Mouse (Mus musculus) liver, embryonic 14.5 days (tissue): ENCODE measurements at regions not wholly inside any gene's neighbourhood (a gene's known extent, or its start where the extent isn't known, plus 50 kb on each side); places are given as distances from the start of the nearest gene placed in this dataset.

Source experiments
- ATAC-seq: fragments of 200-750 bp; cut with Nextera tagmentation; 2 replicates; pipeline ENCODE4 v1.8.0; 2017; ENCODE audit warnings: moderate number of reproducible peaks, mild to moderate bottlenecking, moderate library complexity; ENCODE audit not compliant: insufficient read depth
- DNase-seq, 3 experiments: peaks; one replicate each; pipeline ENCODE4 v3.0.0-alpha.2; 2012 to 2013; ENCODE audit warnings: low read depth in 3 of 3, low spot score in 3 of 3
- H3K27ac ChIP-seq: fragments of 300-500 bp; sonication (generic); 2 replicates; pipeline ENCODE4 v1.5.1; 2014; ENCODE audit warnings: moderate library complexity, mild to moderate bottlenecking, control low read depth, inconsistent platforms
- H3K27me3 ChIP-seq: fragments of 300-500 bp; sonication (generic); 2 replicates; pipeline ENCODE4 v1.6.1; 2014; ENCODE audit warnings: mild to moderate bottlenecking, low read length, moderate library complexity; ENCODE audit not compliant: control insufficient read depth, insufficient read depth
- H3K36me3 ChIP-seq: fragments of 300-500 bp; sonication (generic); replicated peaks from 2 replicates; pipeline ENCODE4 v1.6.1; 2014; ENCODE audit warnings: low read depth; ENCODE audit not compliant: control insufficient read depth, insufficient read depth
- H3K4me1 ChIP-seq, 2 experiments: fragments of 200-500 bp in 1 of 2; fragments of 300-500 bp in 1 of 2; sonication (generic) in 1 of 2; replicated peaks; 2 replicates each; pipeline ENCODE4 v1.6.1; 2012 to 2014; ENCODE audit warnings: antibody characterized with exemption in 1 of 2, inconsistent platforms in 1 of 2, low read length in 1 of 2; ENCODE audit not compliant: control insufficient read depth in 2 of 2, insufficient read depth in 2 of 2
- H3K4me2 ChIP-seq: fragments of 300-500 bp; sonication (generic); 2 replicates; pipeline ENCODE4 v1.6.1; 2014; ENCODE audit warnings: low read depth, mild to moderate bottlenecking, control low read depth, moderate library complexity
- H3K4me3 ChIP-seq, 2 experiments: fragments of 200-500 bp in 1 of 2; fragments of 300-500 bp in 1 of 2; sonication (generic) in 1 of 2; 2 replicates each; pipeline ENCODE4 v1.5.1; 2012 to 2014; ENCODE audit warnings: low read depth in 2 of 2, low read length in 2 of 2, mild to moderate bottlenecking in 2 of 2, control low read depth in 1 of 2, inconsistent platforms in 1 of 2, moderate library complexity in 1 of 2; ENCODE audit not compliant: insufficient read depth in 1 of 2
- H3K9ac ChIP-seq: fragments of 300-500 bp; sonication (generic); replicated peaks from 2 replicates; pipeline ENCODE4 v1.6.1; 2014; ENCODE audit warnings: mild to moderate bottlenecking, control low read depth, moderate library complexity
- H3K9me3 ChIP-seq: fragments of 300-500 bp; sonication (generic); 2 replicates; pipeline ENCODE4 v1.6.1; 2016; ENCODE audit warnings: low read length, mixed read lengths; ENCODE audit not compliant: control insufficient read depth
- CTCF ChIP-seq: IDR thresholded peaks from 2 replicates; pipeline ENCODE4 v1.5.1; 2016; ENCODE audit warnings: antibody characterized with exemption, low read depth, control low read depth
- EP300 ChIP-seq: IDR thresholded peaks from 2 replicates; pipeline ENCODE4 v1.6.1; 2016; ENCODE audit warnings: antibody characterized with exemption, low read depth
- WGBS: fragments of 180-500 bp; shearing (Covaris S2); extraction: QIAGEN DNeasy Blood & Tissue Kit; methylation state at CpG from one replicate; pipeline ENCODE4 v1.1.7; 2014; ENCODE audit not compliant: insufficient replicate concordance; 5-methylcytosine and 5-hydroxymethylcytosine counted together

GRCm38 (mm10) chr2:50625233-50625749 is 328.7 kb upstream of the Mmadhc start:
- no peaks in the 10 kb centered on the region for H3K27me3 ChIP-seq
- WGBS, result 56% methylated on average over 5 of the region's 5 CpGs
- no peaks in the 10 kb centered on the region; a peak in 1 of 4 replicates for H3K4me1 ChIP-seq
- no peak overlapping the region for H3K4me3 ChIP-seq
- no peak overlapping the region for H3K27ac ChIP-seq
- no peak for ATAC-seq
- DNase-seq, result no peak
- no peaks in the 10 kb centered on the region for H3K9me3 ChIP-seq
- TF ChIP-seq CTCF (no peak), EP300 (no peak)
- no peaks in the 10 kb centered on the region for H3K36me3 ChIP-seq
- H3K4me2 ChIP-seq, result no peak overlapping the region
- no peak overlapping the region for H3K9ac ChIP-seq

- no peaks in the 10 kb centered on the region for H3K4me1 ChIP-seq
- no peak overlapping the region for H3K4me2 ChIP-seq
- H3K9ac ChIP-seq, result no peak overlapping the region
- WGBS, result 53% methylated on average over 1 of the region's 1 CpGs
- TF ChIP-seq CTCF (peak; percentile 45), EP300 (no peak)
- H3K27me3 ChIP-seq, result no peaks in the 10 kb centered on the region
- H3K4me3 ChIP-seq, result no peak overlapping the region
- H3K9me3 ChIP-seq, result no peaks in the 10 kb centered on the region
- H3K27ac ChIP-seq, result no peak overlapping the region
- DNase-seq, result no peak
- ATAC-seq, result no peak
- no peaks in the 10 kb centered on the region for H3K36me3 ChIP-seq
Measured at GRCm38 (mm10) chr2:50609086-50609485, 312.5 kb upstream of the Mmadhc start.

GRCm38 (mm10) chr2:50589195-50589594 is 292.6 kb upstream of the Mmadhc start:
- no peaks in the 10 kb centered on the region for H3K9me3 ChIP-seq
- no peaks in the 10 kb centered on the region for H3K27me3 ChIP-seq
- WGBS, result 41% methylated on average over 6 of the region's 6 CpGs
- H3K4me3 ChIP-seq, result no peak overlapping the region
- H3K9ac ChIP-seq, result no peak overlapping the region
- no peaks in the 10 kb centered on the region for H3K4me1 ChIP-seq
- H3K36me3 ChIP-seq, result no peaks in the 10 kb centered on the region
- no peak for ATAC-seq
- DNase-seq, result no peak
- no peak overlapping the region for H3K4me2 ChIP-seq
- no peak overlapping the region for H3K27ac ChIP-seq
- TF ChIP-seq EP300, result no peak
- peak; percentile 29; the same call in 1 of the 2 replicates for TF ChIP-seq CTCF

GRCm38 (mm10) chr2:50588652-50589051 is 292.1 kb upstream of the Mmadhc start:
- Histone ChIP-seq H3K9me3 (no peaks in the 10 kb centered on the region), H3K27me3 (no peaks in the 10 kb centered on the region), H3K4me1 (no peaks in the 10 kb centered on the region), H3K4me2 (no peak overlapping the region), H3K9ac (no peak overlapping the region), H3K27ac (no peak overlapping the region), H3K4me3 (no peak overlapping the region), H3K36me3 (no peaks in the 10 kb centered on the region)
- TF ChIP-seq EP300 (no peak), CTCF (no peak)
- no peak for ATAC-seq
- no peak for DNase-seq
- WGBS, result 56% methylated on average over 6 of the region's 6 CpGs

GRCm38 (mm10) chr2:50586321-50587050 is 289.9 kb upstream of the Mmadhc start:
- Histone ChIP-seq H3K4me1 (no peaks in the 10 kb centered on the region), H3K9me3 (no peaks in the 10 kb centered on the region), H3K36me3 (no peaks in the 10 kb centered on the region), H3K27me3 (no peaks in the 10 kb centered on the region), H3K4me3 (no peak overlapping the region), H3K27ac (no peak overlapping the region), H3K4me2 (no peak overlapping the region), H3K9ac (no peak overlapping the region)
- TF ChIP-seq EP300 (no peak), CTCF (no peak)
- ATAC-seq, result no peak
- no peak for DNase-seq
- WGBS, result 51% methylated on average over 6 of the region's 6 CpGs
